Mouse (Mus musculus) C2C12 (cell line): ENCODE measurements at regions not wholly inside any gene's neighbourhood (a gene's known extent, or its start where the extent isn't known, plus 50 kb on each side); places are given as distances from the start of the nearest gene placed in this dataset.
A peak's percentile ranks its signal among the peaks of the same experiment; 100 is the strongest.
"Not testable (repeated sequence)": the region's sequence is repeated elsewhere in the genome, so short reads cannot be mapped to it uniquely, and the experiment has no call there.

Source experiments
- CEBPB ChIP-seq: IDR thresholded peaks from one replicate; pipeline ENCODE4 v1.6.1; 2011; ENCODE audit warnings: low read depth, mild to moderate bottlenecking, control low read depth, moderate library complexity
- CTCF ChIP-seq: IDR thresholded peaks from one replicate; pipeline ENCODE4 v1.5.1; 2011; ENCODE audit not compliant: control insufficient read depth, insufficient read depth, insufficient read length
- FOSL1 ChIP-seq: IDR thresholded peaks from one replicate; pipeline ENCODE4 v1.8.0; 2011; ENCODE audit warnings: mild to moderate bottlenecking, low read length; ENCODE audit not compliant: poor library complexity, insufficient read depth, severe bottlenecking
- MAX ChIP-seq: IDR thresholded peaks from one replicate; pipeline ENCODE4 v1.6.1; 2011; ENCODE audit warnings: mild to moderate bottlenecking, control low read depth
- MYOD1 ChIP-seq: IDR thresholded peaks from one replicate; pipeline ENCODE4 v1.6.1; 2011; ENCODE audit warnings: low read depth; ENCODE audit not compliant: control insufficient read depth, insufficient read length
- USF1 ChIP-seq: IDR thresholded peaks from one replicate; pipeline ENCODE4 v1.6.1; 2011; ENCODE audit warnings: low read depth, mild to moderate bottlenecking, control low read depth, moderate library complexity

DNA sequence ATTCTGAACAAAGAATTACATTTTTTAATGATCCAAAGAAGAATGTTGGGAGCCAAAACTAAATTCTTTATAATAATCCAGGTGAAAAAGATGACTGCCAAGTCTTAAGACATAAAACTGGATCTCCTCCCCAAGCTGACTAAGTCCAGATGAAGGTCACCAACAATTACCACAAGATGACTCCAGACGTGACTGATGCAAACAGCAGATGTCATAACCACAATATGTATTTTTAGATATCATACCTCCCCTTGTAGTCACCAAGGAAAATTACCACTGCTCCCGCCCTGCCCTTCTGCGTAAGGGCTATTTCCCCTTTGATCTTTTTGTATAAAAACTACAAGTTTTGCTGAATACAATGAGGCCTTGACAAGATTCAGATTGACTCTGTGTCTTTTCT is 1110.4 kb downstream of the Basp1 start:
- not testable (repeated sequence) for TF ChIP-seq CTCF, USF1, MAX
- TF ChIP-seq CEBPB = peak; percentile 81
- TF ChIP-seq MYOD1 = peak; percentile 88
- peak; percentile 44 for TF ChIP-seq FOSL1
